Mouse (Mus musculus) hindbrain, embryonic 10.5 days (tissue): ENCODE results near the gene Exoc4. TPM values are rescaled to one million over a fixed set of nuclear protein-coding genes. Genes with fewer than 3 reads are reported as not detected.

Experiments used
- DNase-seq: peaks from one replicate; pipeline ENCODE4 v3.0.0-alpha.2; 2017; ENCODE audit warnings: low spot score
- H3K27ac ChIP-seq: fragments of 300-500 bp; sonication (generic); 2 replicates; pipeline ENCODE4 v1.5.1; 2016; ENCODE audit warnings: mild to moderate bottlenecking, moderate library complexity
- H3K27me3 ChIP-seq: fragments of 300-500 bp; sonication (generic); 2 replicates; pipeline ENCODE4 v1.6.1; 2016; ENCODE audit warnings: mild to moderate bottlenecking; ENCODE audit not compliant: poor library complexity, insufficient read depth, severe bottlenecking
- H3K36me3 ChIP-seq: fragments of 300-500 bp; sonication (generic); 2 replicates; pipeline ENCODE4 v1.6.1; 2016; ENCODE audit warnings: mild to moderate bottlenecking, moderate library complexity
- H3K4me1 ChIP-seq: fragments of 300-500 bp; sonication (generic); replicated peaks from 2 replicates; pipeline ENCODE4 v1.6.1; 2016; ENCODE audit warnings: mild to moderate bottlenecking
- H3K4me3 ChIP-seq: fragments of 300-500 bp; sonication (generic); 2 replicates; pipeline ENCODE4 v1.5.1; 2016; ENCODE audit warnings: mild to moderate bottlenecking, moderate library complexity
- H3K9me3 ChIP-seq: fragments of 300-500 bp; sonication (generic); 2 replicates; pipeline ENCODE4 v1.6.1; 2016; ENCODE audit warnings: mild to moderate bottlenecking, moderate library complexity
- WGBS: fragments of 180-500 bp; shearing (Covaris S2); methylation state at CpG from one replicate; pipeline ENCODE4 v1.1.7; 2016; 5-methylcytosine and 5-hydroxymethylcytosine counted together
- polyA plus RNA-seq: library from polyadenylated mRNA; unstranded; fragments of >200 nt; fragmentation: Nextera tagmentation; extraction: Ambion mirVana; gene quantifications from 2 replicates; pipeline ENCODE4 v1.2.1, GENCODE M21; 2016

The Exoc4 gene
- polyA plus RNA-seq, 1 experiment from 2014 or later = 35.9 TPM

DNA sequence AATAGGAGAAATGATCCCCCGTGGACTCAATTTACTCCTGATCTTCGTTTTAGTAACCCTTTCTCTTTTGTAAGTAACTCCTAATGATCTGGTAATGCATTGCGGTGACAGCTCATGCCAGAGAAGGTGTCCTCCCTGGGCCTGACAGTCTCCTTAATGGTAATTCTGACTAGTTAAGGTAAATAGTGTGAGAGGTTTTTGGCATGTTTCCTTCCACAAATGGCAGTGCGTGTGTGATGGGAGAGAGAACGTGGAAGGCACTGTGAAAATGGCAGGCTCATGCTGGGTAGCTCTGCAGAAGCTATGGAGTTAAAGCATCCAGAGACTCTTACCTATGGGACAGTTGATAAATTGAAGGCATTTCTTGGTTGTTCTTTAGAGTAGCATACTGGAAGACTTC, 15.1 kb downstream of the Exoc4 start:
- no peak for DNase-seq

DNA sequence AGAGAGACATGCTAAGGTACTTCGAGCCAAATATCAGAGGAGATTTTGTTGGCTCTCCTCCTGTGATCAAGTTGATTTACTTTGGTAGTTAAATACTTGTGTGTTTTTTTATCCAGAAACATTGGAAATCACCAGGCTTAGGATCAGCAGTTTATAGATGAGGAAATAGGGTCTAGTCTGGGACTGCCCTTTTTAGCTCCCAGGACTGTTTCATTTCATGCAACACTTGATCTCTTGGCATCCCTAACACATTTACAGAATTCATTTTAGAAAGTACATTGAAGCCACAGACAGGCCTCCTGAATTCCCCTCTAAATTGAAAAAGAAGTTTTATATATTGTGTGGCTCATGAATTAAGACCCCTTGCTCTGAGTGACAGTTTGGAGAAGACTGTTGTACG, 15.5 kb downstream of the Exoc4 start:
- H3K27me3 ChIP-seq = no peaks in the 10 kb centered on the region
- H3K4me3 ChIP-seq = no peak overlapping the region
- WGBS = 96% methylated on average over 2 of the region's 2 CpGs
- H3K9me3 ChIP-seq = no peaks in the 10 kb centered on the region
- H3K36me3 ChIP-seq = peaks cover 29% of the 10 kb centered on the region
- H3K4me1 ChIP-seq = no peaks in the 10 kb centered on the region
- H3K27ac ChIP-seq = no peak overlapping the region
- DNase-seq = no peak

More for the DNA sequence above, 15.1 kb downstream of the Exoc4 start:
- no peak overlapping the region for H3K4me3 ChIP-seq
- H3K4me1 ChIP-seq = no peaks in the 10 kb centered on the region
- H3K27me3 ChIP-seq = no peaks in the 10 kb centered on the region
- H3K27ac ChIP-seq = no peak overlapping the region
- 87% methylated on average over 5 of the region's 5 CpGs for WGBS
- H3K36me3 ChIP-seq = peaks cover 25% of the 10 kb centered on the region
- H3K9me3 ChIP-seq = no peaks in the 10 kb centered on the region

DNA sequence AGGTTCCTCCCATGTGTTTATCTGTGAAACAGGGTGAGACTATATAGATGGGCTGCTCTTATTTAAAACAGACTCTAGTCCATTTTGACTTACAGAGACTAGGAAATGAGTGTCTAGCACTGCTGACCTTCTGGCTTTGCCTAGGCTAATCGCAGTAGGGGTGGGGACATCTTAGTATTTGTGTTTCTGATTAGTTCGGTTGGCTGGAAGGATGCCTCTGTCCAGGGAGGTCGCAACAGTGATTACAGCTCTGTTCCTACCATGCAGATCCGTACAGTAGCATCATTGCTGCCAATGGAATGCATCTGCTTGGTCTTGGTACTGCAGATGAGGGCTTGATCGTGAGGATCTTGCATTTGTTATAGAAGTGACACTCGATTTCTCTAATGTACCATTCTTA, 18.7 kb downstream of the Exoc4 start:
- no peak overlapping the region for H3K4me3 ChIP-seq
- WGBS = 90% methylated on average over 6 of the region's 6 CpGs
- no peaks in the 10 kb centered on the region for H3K27me3 ChIP-seq
- no peak for DNase-seq
- H3K27ac ChIP-seq = no peak overlapping the region
- H3K9me3 ChIP-seq = no peaks in the 10 kb centered on the region
- H3K4me1 ChIP-seq = no peaks in the 10 kb centered on the region
- peaks cover 41% of the 10 kb centered on the region for H3K36me3 ChIP-seq

DNA sequence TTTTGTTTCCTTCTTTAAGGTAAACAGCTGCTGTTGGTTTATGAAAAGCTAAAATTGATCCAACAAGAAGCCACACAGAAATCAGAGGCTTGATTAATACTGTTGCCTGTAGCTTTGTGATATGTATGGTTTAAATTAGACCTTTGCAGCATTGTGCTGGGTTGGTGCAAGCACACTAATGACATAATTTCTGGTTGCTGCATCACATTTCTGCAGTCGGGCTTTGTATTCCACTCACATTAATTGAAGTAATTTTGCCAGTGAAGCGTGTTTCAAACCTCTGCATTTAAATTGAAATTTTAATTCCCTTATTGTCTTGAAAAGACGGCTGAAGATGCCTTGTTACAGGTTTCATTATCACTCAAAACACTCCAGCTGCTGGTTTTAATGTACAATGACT, 34.6 kb downstream of the Exoc4 start:
- no peak for DNase-seq
- Histone ChIP-seq H3K9me3 (no peaks in the 10 kb centered on the region), H3K36me3 (no peaks in the 10 kb centered on the region), H3K27ac (no peak overlapping the region), H3K4me1 (no peaks in the 10 kb centered on the region), H3K4me3 (no peak overlapping the region), H3K27me3 (no peaks in the 10 kb centered on the region)
- 80% methylated on average over 3 of the region's 3 CpGs for WGBS

DNA sequence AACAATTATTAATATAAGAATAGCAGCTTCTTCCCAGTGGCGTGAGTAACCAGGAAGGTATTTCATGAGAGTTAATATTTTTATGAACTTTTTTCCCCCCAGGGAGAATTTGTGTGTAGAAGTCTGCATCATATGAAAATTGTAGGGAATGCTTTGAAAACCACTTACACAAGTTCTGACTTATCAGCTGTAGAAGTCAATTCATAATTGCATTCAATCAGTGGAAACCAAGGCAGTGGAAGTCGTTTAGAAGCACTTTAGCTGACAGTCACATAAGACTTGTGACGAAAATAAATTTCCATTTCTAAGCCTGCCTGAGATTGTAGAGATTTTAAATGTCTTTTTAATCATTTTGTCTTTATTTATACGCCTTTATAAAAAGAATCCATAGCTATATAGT, 35.1 kb downstream of the Exoc4 start:
- H3K27ac ChIP-seq = no peak overlapping the region
- H3K4me1 ChIP-seq = no peaks in the 10 kb centered on the region
- no peak for DNase-seq
- H3K9me3 ChIP-seq = no peaks in the 10 kb centered on the region
- WGBS = 85% methylated on average over 4 of the region's 4 CpGs
- no peaks in the 10 kb centered on the region for H3K27me3 ChIP-seq
- no peak overlapping the region for H3K4me3 ChIP-seq
- no peaks in the 10 kb centered on the region for H3K36me3 ChIP-seq

DNA sequence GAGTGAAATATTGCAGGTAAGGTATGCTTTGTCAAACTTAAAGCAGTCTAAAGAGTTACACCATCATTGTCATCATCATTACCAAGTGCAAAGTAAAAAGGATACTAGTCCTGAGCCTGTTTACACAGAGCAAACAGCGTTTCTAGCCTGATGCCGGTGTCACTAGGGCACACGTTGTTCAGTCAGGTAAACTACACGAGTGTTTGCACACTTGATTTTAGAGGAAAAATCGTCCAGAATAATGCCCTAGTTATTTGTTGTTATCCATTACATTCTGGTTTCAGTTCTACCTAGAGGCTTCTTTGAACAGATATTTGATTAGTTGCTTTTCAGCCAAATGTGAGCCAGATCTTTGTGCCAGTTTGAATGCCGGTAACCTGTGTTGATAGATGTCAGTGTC, 37.5 kb downstream of the Exoc4 start:
- Histone ChIP-seq H3K4me3 (no peak overlapping the region), H3K27me3 (no peaks in the 10 kb centered on the region)
- 86% methylated on average over 6 of the region's 6 CpGs for WGBS

DNA sequence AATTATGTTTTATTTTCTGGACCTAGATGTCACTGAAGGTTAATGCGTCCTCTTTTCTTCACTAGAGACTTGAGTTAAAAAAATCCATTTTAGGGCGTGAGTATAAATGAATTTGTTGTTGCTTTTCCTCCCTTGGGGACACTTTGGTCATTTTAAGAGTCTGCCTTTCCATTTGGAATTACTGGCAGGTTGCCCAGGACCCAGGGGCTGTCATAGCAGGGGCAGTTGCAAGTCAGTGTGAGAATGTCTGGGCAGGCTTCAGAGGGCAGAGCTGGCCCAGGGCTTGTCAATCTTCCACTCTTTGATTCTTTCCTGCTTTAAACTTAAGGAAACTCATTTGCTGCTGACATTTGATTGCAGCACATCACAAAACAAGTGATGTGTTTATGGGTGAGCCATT, 45.7 kb downstream of the Exoc4 start:
- WGBS = 91% methylated on average over 2 of the region's 2 CpGs

More for the DNA sequence above, 37.5 kb downstream of the Exoc4 start:
- DNase-seq = no peak
- Histone ChIP-seq H3K27ac (no peak overlapping the region), H3K9me3 (no peaks in the 10 kb centered on the region), H3K36me3 (no peaks in the 10 kb centered on the region), H3K4me1 (no peaks in the 10 kb centered on the region)

DNA sequence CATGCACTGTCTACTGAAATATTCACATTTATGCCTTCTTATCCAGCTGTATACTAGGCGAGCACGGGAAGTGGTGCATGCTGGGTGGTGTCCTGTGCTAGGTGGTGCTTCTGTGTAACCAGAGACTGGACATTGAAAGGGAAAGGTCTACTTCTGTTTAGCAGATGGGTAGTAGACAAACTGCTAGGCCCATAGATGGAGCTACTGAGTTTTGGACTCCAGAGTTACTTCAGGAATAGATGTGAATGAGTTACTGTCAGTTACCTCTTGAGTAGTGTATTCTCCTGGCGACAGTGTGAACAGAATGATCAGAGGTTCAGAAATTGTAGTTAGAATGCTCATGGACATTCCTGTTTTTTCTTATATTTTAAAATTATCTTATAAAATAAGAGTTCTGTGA, 48.7 kb downstream of the Exoc4 start:
- H3K27me3 ChIP-seq = no peaks in the 10 kb centered on the region
- no peaks in the 10 kb centered on the region for H3K9me3 ChIP-seq
- DNase-seq = no peak
- no peaks in the 10 kb centered on the region for H3K4me1 ChIP-seq
- WGBS = 90% methylated on average over 3 of the region's 3 CpGs
- H3K4me3 ChIP-seq = no peak overlapping the region
- H3K27ac ChIP-seq = no peak overlapping the region
- peaks cover 3% of the 10 kb centered on the region; the same call in 1 of the 2 replicates for H3K36me3 ChIP-seq

More for the DNA sequence above, 45.7 kb downstream of the Exoc4 start:
- H3K36me3 ChIP-seq = peaks cover 3% of the 10 kb centered on the region; the same call in 1 of the 2 replicates
- no peaks in the 10 kb centered on the region for H3K4me1 ChIP-seq
- no peak overlapping the region for H3K27ac ChIP-seq
- no peak for DNase-seq
- no peaks in the 10 kb centered on the region for H3K9me3 ChIP-seq
- H3K4me3 ChIP-seq = no peak overlapping the region
- H3K27me3 ChIP-seq = no peaks in the 10 kb centered on the region

DNA sequence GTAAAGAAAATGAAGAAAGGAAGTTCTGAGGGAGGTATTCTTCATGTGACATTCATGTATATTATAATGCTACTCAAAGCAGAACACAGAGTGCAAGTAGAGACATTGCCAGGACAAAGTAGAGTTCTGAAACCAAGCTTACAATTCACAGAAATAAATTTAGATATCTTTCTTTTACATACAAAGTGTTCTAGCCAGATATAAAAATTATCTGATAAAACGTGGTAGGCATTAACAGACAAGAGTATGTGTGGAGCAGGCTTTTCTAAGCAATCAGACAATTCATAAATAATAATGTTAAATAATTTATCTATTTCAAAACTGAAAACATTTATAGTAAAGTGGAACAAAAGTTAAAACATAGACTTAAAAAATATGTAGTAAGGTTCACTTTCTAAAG, 49.9 kb downstream of the Exoc4 start:
- DNase-seq = no peak
- H3K4me1 ChIP-seq = no peaks in the 10 kb centered on the region
- 76% methylated on average over 1 of the region's 1 CpGs for WGBS
- no peak overlapping the region for H3K27ac ChIP-seq
- no peak overlapping the region for H3K4me3 ChIP-seq
- peaks cover 7% of the 10 kb centered on the region; the same call in 1 of the 2 replicates for H3K36me3 ChIP-seq
- H3K27me3 ChIP-seq = no peaks in the 10 kb centered on the region
- H3K9me3 ChIP-seq = no peaks in the 10 kb centered on the region

DNA sequence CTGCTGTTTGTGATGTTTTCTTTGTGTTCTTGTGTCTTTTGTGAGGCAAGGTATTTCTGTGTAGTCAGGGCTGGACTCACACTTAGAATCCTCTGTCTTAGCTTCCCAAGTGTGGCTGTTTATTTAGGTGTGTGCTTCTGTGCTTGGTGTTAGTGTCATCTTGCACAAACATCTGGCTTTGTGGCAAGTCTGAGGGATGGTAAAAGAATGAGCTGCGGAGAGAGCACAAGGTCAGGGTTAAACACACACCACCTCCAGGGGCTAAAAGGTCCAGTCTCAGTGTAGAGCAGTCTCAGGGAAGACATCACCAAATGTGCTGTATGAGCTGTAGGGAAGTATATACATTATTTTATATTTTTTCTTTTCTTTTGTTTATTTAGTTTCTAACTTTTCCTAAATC, 57.1 kb downstream of the Exoc4 start:
- DNase-seq = peak; percentile 12

DNA sequence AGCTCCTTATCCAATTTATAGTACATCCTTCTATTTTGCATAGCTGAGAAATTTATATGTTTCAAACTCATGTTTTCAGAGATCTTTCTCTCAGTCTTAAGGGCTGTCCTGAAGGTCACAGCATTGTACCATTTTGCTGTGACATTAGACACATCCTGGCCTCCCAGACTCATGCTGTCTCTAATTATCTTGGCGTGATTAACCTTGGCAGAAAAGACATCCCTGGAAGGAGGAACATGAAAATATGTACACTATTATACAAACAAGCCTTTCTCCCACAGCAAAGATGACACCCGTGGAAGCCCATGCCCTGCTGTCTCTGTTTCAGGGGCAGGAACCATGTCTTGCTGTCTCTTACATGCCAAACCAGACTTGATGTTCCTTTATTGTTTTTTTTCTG, 59.8 kb downstream of the Exoc4 start:
- H3K4me1 ChIP-seq = no peaks in the 10 kb centered on the region
- no peak overlapping the region for H3K27ac ChIP-seq
- no peaks in the 10 kb centered on the region for H3K9me3 ChIP-seq
- no peak for DNase-seq
- peaks cover 10% of the 10 kb centered on the region for H3K36me3 ChIP-seq
- H3K27me3 ChIP-seq = no peaks in the 10 kb centered on the region
- whole genome bisulfite sequencing = 87% methylated on average over 2 of the region's 2 CpGs
- H3K4me3 ChIP-seq = no peak overlapping the region

More for the DNA sequence above, 57.1 kb downstream of the Exoc4 start:
- peaks cover 14% of the 10 kb centered on the region for H3K36me3 ChIP-seq
- H3K27ac ChIP-seq = no peak overlapping the region
- no peaks in the 10 kb centered on the region for H3K9me3 ChIP-seq
- H3K4me3 ChIP-seq = no peak overlapping the region
- H3K4me1 ChIP-seq = no peaks in the 10 kb centered on the region
- H3K27me3 ChIP-seq = no peaks in the 10 kb centered on the region
- 63% methylated on average over 1 of the region's 1 CpGs for WGBS

DNA sequence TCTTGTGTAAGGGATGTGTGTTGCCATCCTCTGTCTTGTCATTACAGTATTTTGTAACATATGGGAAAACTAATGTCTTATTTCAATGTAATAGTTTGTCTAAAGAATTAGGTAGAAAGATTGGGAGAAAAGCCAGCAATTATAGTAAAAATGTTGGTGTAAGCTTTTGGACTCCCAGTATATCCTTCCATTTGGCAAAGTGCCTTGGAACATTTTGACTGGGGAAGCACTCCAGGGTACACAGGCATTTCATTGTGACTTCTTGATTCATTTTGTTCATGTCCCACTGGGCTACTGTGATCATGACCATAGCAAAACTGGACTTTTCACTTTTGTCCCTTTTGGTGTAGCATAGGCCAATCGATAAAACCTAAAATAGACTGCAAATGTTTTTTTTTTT, 61.6 kb downstream of the Exoc4 start:
- Histone ChIP-seq H3K9me3 (no peaks in the 10 kb centered on the region), H3K36me3 (peaks cover 10% of the 10 kb centered on the region), H3K4me1 (no peaks in the 10 kb centered on the region), H3K27me3 (no peaks in the 10 kb centered on the region), H3K27ac (no peak overlapping the region), H3K4me3 (no peak overlapping the region)
- WGBS = 88% methylated on average over 1 of the region's 1 CpGs
- DNase-seq = no peak

DNA sequence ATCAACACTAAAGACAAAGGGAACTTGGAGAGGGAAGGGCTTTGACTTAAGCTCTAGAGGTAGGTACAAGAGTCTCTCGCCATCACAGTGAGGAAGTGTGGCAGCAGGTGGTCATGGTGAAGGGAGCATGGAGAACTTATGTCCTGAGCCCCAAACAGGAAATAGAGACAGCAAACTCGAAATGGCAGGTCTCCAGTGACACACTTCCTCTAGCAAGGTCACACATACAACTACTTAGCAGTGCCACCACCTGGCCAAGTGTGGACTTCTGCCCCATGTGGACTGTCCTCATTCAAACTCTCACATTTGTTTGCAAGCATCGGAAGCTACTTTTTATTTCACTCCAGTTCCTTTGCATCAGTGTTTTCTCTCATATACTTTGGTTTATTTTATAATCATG, 74.0 kb downstream of the Exoc4 start:
- WGBS = 85% methylated on average over 3 of the region's 3 CpGs
- Histone ChIP-seq H3K36me3 (no peaks in the 10 kb centered on the region), H3K4me3 (no peak overlapping the region)

DNA sequence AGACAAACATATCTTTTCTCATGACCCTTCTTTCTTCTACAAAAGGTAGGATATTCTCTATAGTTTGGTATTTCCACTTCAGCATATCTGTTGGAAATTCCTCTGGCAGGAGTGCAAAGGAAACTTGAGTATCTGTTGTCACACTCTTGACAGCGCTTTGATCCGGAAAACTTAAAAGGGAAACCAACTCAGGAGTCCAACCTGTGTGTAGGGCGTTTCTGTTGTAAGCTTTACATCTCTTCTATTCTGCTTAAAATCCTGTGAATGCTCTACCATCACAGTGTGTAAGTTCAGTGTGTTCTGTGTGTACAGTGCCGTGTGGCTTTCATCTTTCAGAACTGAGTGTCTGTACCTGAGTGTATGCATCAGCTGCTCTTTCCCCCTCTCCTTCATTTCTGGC, 74.5 kb downstream of the Exoc4 start:
- H3K27me3 ChIP-seq = no peaks in the 10 kb centered on the region
- DNase-seq = no peak
- no peaks in the 10 kb centered on the region for H3K4me1 ChIP-seq
- H3K9me3 ChIP-seq = no peaks in the 10 kb centered on the region
- no peak overlapping the region for H3K27ac ChIP-seq
- H3K36me3 ChIP-seq = no peaks in the 10 kb centered on the region
- no peak overlapping the region for H3K4me3 ChIP-seq
- 92% methylated on average over 4 of the region's 4 CpGs for WGBS

More for the DNA sequence above, 74.0 kb downstream of the Exoc4 start:
- Histone ChIP-seq H3K27me3 (no peaks in the 10 kb centered on the region), H3K27ac (no peak overlapping the region), H3K9me3 (no peaks in the 10 kb centered on the region), H3K4me1 (no peaks in the 10 kb centered on the region)
- DNase-seq = no peak
